Mouse (Mus musculus) limb, embryonic 12.5 days (tissue): Measurements from ENCODE around the gene Grpel1. TPM values are rescaled to one million over a fixed set of nuclear protein-coding genes. Genes with fewer than 3 reads are reported as not detected.
A peak's percentile ranks its signal among the peaks of the same experiment; 100 is the strongest.

Experiments used
- ATAC-seq: fragments of 200-750 bp; cut with Nextera tagmentation; 2 replicates; pipeline ENCODE4 v1.8.0; 2017; ENCODE audit warnings: low read depth, moderate TSS enrichment; ENCODE audit not compliant: insufficient number of reproducible peaks, insufficient read depth, low FRiP score, low TSS enrichment
- H3K27ac ChIP-seq: fragments of 300-500 bp; sonication (generic); 2 replicates; pipeline ENCODE4 v1.5.1; 2016; ENCODE audit warnings: mild to moderate bottlenecking, moderate library complexity
- H3K27me3 ChIP-seq: fragments of 300-500 bp; sonication (generic); 2 replicates; pipeline ENCODE4 v1.6.1; 2016; ENCODE audit warnings: mild to moderate bottlenecking, moderate library complexity
- H3K36me3 ChIP-seq: fragments of 300-500 bp; sonication (generic); 2 replicates; pipeline ENCODE4 v1.6.1; 2016; ENCODE audit warnings: mild to moderate bottlenecking, moderate library complexity
- H3K4me1 ChIP-seq: fragments of 300-500 bp; sonication (generic); replicated peaks from 2 replicates; pipeline ENCODE4 v1.6.1; 2016
- H3K4me2 ChIP-seq: fragments of 300-500 bp; sonication (generic); 2 replicates; pipeline ENCODE4 v1.6.1; 2016; ENCODE audit warnings: mild to moderate bottlenecking, moderate library complexity
- H3K4me3 ChIP-seq: fragments of 300-500 bp; sonication (generic); replicated peaks from 2 replicates; pipeline ENCODE4 v1.5.1; 2016; ENCODE audit warnings: mild to moderate bottlenecking
- H3K9ac ChIP-seq: fragments of 300-500 bp; sonication (generic); replicated peaks from 2 replicates; pipeline ENCODE4 v1.6.1; 2016; ENCODE audit warnings: mild to moderate bottlenecking, moderate library complexity
- H3K9me3 ChIP-seq: fragments of 300-500 bp; sonication (generic); 2 replicates; pipeline ENCODE4 v1.6.1; 2016; ENCODE audit warnings: mild to moderate bottlenecking, moderate library complexity
- WGBS: fragments of 180-500 bp; shearing (Covaris S2); methylation state at CpG from one replicate; pipeline ENCODE4 v1.1.7; 2016; 5-methylcytosine and 5-hydroxymethylcytosine counted together
- polyA plus RNA-seq: library from polyadenylated mRNA; unstranded; fragments of >200 nt; fragmentation: Nextera tagmentation; extraction: Ambion mirVana; gene quantifications from 2 replicates; pipeline ENCODE4 v1.2.1, GENCODE M21; 2016

The Grpel1 gene
- polyA plus RNA-seq, 1 experiment from 2014 or later: 48.8 TPM

GRCm38 (mm10) chr5:36461231-36461630 lies 3.6 kb upstream of the Grpel1 start:
- Histone ChIP-seq H3K27ac (no peak overlapping the region), H3K9ac (no peak overlapping the region), H3K9me3 (no peaks in the 10 kb centered on the region), H3K4me2 (no peak overlapping the region), H3K4me3 (no peak overlapping the region), H3K36me3 (no peaks in the 10 kb centered on the region), H3K27me3 (no peaks in the 10 kb centered on the region), H3K4me1 (peaks cover 14% of the 10 kb centered on the region)
- 62% methylated on average over 2 of the region's 2 CpGs for WGBS
- ATAC-seq: no peak

DNA sequence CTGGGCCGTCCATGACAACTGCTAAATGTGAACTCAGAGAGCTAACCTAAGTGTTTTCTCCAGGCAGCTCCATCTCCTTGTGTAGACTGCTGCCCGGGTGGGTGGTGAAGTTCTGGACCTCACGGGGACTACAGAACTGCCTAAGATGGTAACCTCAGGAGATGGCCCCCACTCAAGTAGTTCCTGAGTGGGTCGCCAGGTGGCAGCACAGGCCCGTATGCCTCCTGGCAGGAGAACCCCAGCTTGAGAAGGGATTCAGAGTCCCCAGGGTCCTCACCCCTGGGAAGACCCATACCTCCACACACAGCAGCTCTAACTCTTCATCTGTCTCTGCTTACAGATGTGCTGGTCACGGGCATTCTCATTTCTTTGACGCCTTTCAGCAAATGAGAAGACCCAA lies 2.0 kb upstream of the Grpel1 start:
- no peak for ATAC-seq
- Histone ChIP-seq H3K4me1 (peaks cover 15% of the 10 kb centered on the region), H3K9me3 (no peaks in the 10 kb centered on the region), H3K27me3 (no peaks in the 10 kb centered on the region), H3K27ac (no peak overlapping the region), H3K9ac (no peak overlapping the region), H3K4me3 (no peak overlapping the region), H3K4me2 (no peak overlapping the region), H3K36me3 (peaks cover 5% of the 10 kb centered on the region; the same call in 1 of the 2 replicates)
- WGBS: 16% methylated on average over 7 of the region's 7 CpGs

GRCm38 (mm10) chr5:36463391-36463790 lies 1.4 kb upstream of the Grpel1 start:
- no peak for ATAC-seq
- 60% methylated on average over 5 of the region's 5 CpGs for WGBS
- peaks cover 9% of the 10 kb centered on the region; the same call in 1 of the 2 replicates for H3K36me3 ChIP-seq
- no peaks in the 10 kb centered on the region for H3K27me3 ChIP-seq
- peaks cover 15% of the 10 kb centered on the region for H3K4me1 ChIP-seq
- no peak overlapping the region for H3K4me3 ChIP-seq
- H3K4me2 ChIP-seq: no peak overlapping the region
- no peak overlapping the region for H3K27ac ChIP-seq
- H3K9ac ChIP-seq: no peak overlapping the region
- no peaks in the 10 kb centered on the region for H3K9me3 ChIP-seq

DNA sequence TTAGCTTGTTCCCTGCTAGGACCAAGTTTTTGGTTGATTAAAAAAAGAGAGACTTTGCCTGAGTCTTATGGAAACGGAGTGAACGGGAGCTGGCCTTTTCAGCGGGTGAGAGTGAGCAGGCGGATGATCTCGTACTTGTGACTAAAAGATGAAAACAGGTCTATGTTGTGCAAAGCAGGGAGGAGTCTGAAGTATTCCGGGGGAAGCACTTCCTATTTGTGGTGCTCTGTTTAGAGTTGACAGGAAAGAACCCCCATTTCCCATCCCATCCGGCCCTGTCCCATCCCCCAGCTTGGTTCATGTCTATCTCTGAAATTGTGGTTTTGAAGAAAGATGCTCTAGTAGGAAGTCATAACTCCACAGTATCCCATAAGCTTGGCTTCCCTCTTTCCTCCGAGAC lies 1.1 kb downstream of the Grpel1 start:
- Histone ChIP-seq H3K9ac (peak overlapping the region; percentile 80), H3K4me2 (peak overlapping the region; percentile 95), H3K27me3 (no peaks in the 10 kb centered on the region), H3K4me3 (peak overlapping the region; percentile 96), H3K36me3 (peaks cover 33% of the 10 kb centered on the region), H3K9me3 (no peaks in the 10 kb centered on the region), H3K27ac (no peak overlapping the region), H3K4me1 (peaks cover 15% of the 10 kb centered on the region)
- WGBS: 32% methylated on average over 8 of the region's 8 CpGs
- no peak for ATAC-seq

DNA sequence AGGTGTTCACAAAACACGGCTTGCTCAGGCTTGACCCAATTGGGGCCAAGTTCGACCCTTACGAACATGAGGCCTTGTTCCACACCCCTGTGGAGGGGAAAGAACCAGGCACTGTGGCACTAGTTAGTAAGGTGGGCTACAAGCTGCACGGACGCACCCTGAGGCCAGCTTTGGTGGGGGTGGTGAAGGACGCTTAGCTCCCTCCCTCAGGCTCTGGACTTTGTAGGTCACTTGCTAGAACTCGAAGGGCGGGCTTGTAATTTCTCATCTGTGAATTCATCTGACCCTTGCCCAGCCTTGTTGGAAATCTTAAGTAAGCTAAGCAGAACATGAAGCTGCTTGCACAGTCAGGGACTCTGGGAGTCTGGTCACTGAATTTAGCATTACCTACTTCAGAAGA lies 6.4 kb downstream of the Grpel1 start:
- Histone ChIP-seq H3K9ac (no peak overlapping the region), H3K9me3 (no peaks in the 10 kb centered on the region), H3K4me3 (no peak overlapping the region), H3K36me3 (peaks cover 80% of the 10 kb centered on the region), H3K4me2 (no peak overlapping the region), H3K27ac (no peak overlapping the region), H3K4me1 (peaks cover under 1% of the 10 kb centered on the region), H3K27me3 (no peaks in the 10 kb centered on the region)
- no peak for ATAC-seq
- WGBS: 92% methylated on average over 8 of the region's 8 CpGs

DNA sequence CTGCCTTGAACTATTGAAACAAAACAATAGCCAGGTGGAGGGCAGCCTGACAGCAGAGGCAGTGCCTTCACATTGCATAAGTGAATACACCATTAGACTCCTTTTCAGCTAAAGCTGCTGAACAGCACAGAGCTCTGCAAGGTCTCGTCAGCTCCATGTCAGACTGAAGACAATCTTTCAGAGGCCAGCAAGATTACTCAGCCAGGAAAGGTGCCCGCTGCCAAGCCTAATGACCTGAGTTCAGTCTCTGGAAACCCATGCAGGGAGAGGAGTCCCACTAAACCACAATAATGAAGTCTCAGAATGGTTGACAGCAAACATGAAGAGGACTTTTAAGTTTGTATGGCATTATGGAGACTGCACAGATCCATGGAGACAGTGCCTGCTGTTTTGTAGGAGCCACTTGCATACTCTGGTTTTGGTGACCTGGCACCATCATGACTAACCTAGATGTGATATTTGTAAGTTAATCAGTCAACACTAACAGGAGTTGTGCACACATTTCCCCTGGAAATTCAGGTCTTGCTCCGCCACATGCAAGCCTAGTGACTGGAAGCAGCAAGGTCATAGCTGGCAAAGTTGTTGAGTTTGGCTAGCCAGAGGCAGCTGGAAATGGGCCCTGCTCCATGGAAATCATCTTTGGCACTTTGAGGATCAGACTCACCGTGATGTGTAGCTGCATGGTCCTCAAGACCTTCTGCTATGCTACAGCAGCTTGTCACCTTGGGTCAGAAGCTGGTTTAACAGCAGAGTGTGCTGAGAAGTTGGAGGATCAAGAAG lies 8.3 kb downstream of the Grpel1 start:
- no peaks in the 10 kb centered on the region for H3K9me3 ChIP-seq
- ATAC-seq: no peak
- WGBS: 91% methylated on average over 4 of the region's 4 CpGs
- no peaks in the 10 kb centered on the region for H3K27me3 ChIP-seq
- H3K9ac ChIP-seq: no peak overlapping the region
- H3K4me1 ChIP-seq: no peaks in the 10 kb centered on the region
- H3K4me3 ChIP-seq: no peak overlapping the region
- no peak overlapping the region for H3K4me2 ChIP-seq
- peaks cover 83% of the 10 kb centered on the region for H3K36me3 ChIP-seq
- no peak overlapping the region for H3K27ac ChIP-seq

GRCm38 (mm10) chr5:36474283-36474682 lies 9.5 kb downstream of the Grpel1 start:
- Histone ChIP-seq H3K27me3 (no peaks in the 10 kb centered on the region), H3K4me3 (no peak overlapping the region), H3K9me3 (no peaks in the 10 kb centered on the region), H3K36me3 (peaks cover 72% of the 10 kb centered on the region), H3K9ac (no peak overlapping the region), H3K4me2 (no peak overlapping the region), H3K27ac (no peak overlapping the region), H3K4me1 (no peaks in the 10 kb centered on the region)
- WGBS: 90% methylated on average over 5 of the region's 5 CpGs
- ATAC-seq: no peak

DNA sequence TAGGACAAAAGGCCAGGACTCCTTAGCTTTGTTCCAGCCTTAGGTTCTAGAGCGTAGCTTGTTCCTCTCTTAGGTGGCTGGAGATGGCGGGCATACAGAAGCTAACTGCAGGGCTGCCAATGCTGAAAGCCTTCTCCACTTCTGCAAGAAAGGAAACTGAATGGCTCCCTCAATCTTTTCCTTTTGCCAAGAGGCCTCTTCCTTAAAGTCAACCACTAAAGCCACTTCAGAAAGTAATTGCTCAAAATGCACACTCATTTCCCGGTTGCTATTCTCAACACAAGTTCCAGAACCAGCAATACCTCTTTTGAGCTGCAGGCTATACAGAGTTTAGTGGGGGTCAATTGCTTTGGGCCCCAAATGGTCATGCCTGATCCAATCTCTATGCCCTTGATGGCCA lies 12.7 kb downstream of the Grpel1 start:
- Histone ChIP-seq H3K9ac (no peak overlapping the region), H3K4me1 (peaks cover 12% of the 10 kb centered on the region; the same call in 1 of the 2 replicates), H3K36me3 (peaks cover 40% of the 10 kb centered on the region), H3K4me2 (no peak overlapping the region), H3K4me3 (no peak overlapping the region), H3K9me3 (no peaks in the 10 kb centered on the region), H3K27ac (no peak overlapping the region), H3K27me3 (no peaks in the 10 kb centered on the region)
- WGBS: 94% methylated on average over 3 of the region's 3 CpGs
- ATAC-seq: no peak

GRCm38 (mm10) chr5:36478540-36479420 lies 14.0 kb downstream of the Grpel1 start:
- no peaks in the 10 kb centered on the region for H3K9me3 ChIP-seq
- no peak overlapping the region for H3K9ac ChIP-seq
- H3K27ac ChIP-seq: no peak overlapping the region
- no peaks in the 10 kb centered on the region for H3K27me3 ChIP-seq
- H3K4me3 ChIP-seq: no peak overlapping the region
- no peak for ATAC-seq
- WGBS: 86% methylated on average over 6 of the region's 6 CpGs
- no peak overlapping the region for H3K4me2 ChIP-seq
- peaks cover 22% of the 10 kb centered on the region for H3K4me1 ChIP-seq
- H3K36me3 ChIP-seq: peaks cover 29% of the 10 kb centered on the region

GRCm38 (mm10) chr5:36479735-36480134 lies 14.9 kb downstream of the Grpel1 start:
- ATAC-seq: no peak
- H3K36me3 ChIP-seq: peaks cover 21% of the 10 kb centered on the region
- 80% methylated on average over 2 of the region's 2 CpGs for WGBS
- no peak overlapping the region for H3K4me2 ChIP-seq
- H3K27me3 ChIP-seq: peaks cover 3% of the 10 kb centered on the region
- H3K4me1 ChIP-seq: peaks cover 24% of the 10 kb centered on the region
- H3K9ac ChIP-seq: no peak overlapping the region
- no peak overlapping the region for H3K4me3 ChIP-seq
- H3K27ac ChIP-seq: no peak overlapping the region
- no peaks in the 10 kb centered on the region for H3K9me3 ChIP-seq

- 91% methylated on average over 4 of the region's 4 CpGs for WGBS
These were observed 15.6 kb downstream of the Grpel1 start for GRCm38 (mm10) chr5:36480398-36480797.

More at GRCm38 (mm10) chr5:36480398-36480797, 15.6 kb downstream of the Grpel1 start:
- H3K9me3 ChIP-seq: no peaks in the 10 kb centered on the region
- peaks cover 31% of the 10 kb centered on the region for H3K4me1 ChIP-seq
- H3K27me3 ChIP-seq: peaks cover 9% of the 10 kb centered on the region
- no peak overlapping the region for H3K9ac ChIP-seq
- no peak overlapping the region for H3K4me3 ChIP-seq
- H3K4me2 ChIP-seq: no peak overlapping the region
- no peak for ATAC-seq
- H3K27ac ChIP-seq: no peak overlapping the region
- peaks cover 17% of the 10 kb centered on the region for H3K36me3 ChIP-seq
